Mouse (Mus musculus) myocyte (in vitro differentiated cells): Measurements from ENCODE around the gene Myl6b.

Source experiments
- E2F4 ChIP-seq: IDR thresholded peaks from one replicate; pipeline ENCODE4 v1.6.1; 2011; ENCODE audit warnings: mild to moderate bottlenecking, control low read depth, moderate library complexity; ENCODE audit not compliant: insufficient read depth
- MAX ChIP-seq: IDR thresholded peaks from one replicate; pipeline ENCODE4 v1.6.1; 2011; ENCODE audit warnings: low read depth, mild to moderate bottlenecking, control low read depth
- MYOD1 ChIP-seq, 3 experiments: IDR thresholded peaks; one replicate each; pipeline ENCODE4 v1.6.1; 2011; ENCODE audit warnings: control low read depth in 2 of 3, low read depth in 2 of 3, mild to moderate bottlenecking in 2 of 3, moderate library complexity in 1 of 3; ENCODE audit not compliant: insufficient read length in 2 of 3, control insufficient read depth in 1 of 3
- MYOG ChIP-seq, 3 experiments: IDR thresholded peaks; one replicate each; pipeline ENCODE4 v1.6.1; 2011; ENCODE audit warnings: control low read depth in 2 of 3, low read depth in 2 of 3, mild to moderate bottlenecking in 2 of 3; ENCODE audit not compliant: insufficient read length in 2 of 3, control insufficient read depth in 1 of 3, insufficient read depth in 1 of 3
- POLR2A ChIP-seq: IDR thresholded peaks from one replicate; pipeline ENCODE4 v1.6.1; 2011; ENCODE audit warnings: low read depth, mild to moderate bottlenecking, control low read depth, moderate library complexity; ENCODE audit not compliant: insufficient read length
- POLR2AphosphoS2 ChIP-seq: IDR thresholded peaks from one replicate; pipeline ENCODE4 v1.6.1; 2011; ENCODE audit warnings: low read depth, control low read depth; ENCODE audit not compliant: insufficient read length
- REST ChIP-seq: IDR thresholded peaks from one replicate; pipeline ENCODE4 v1.6.1; 2011; ENCODE audit warnings: mild to moderate bottlenecking, control low read depth, moderate library complexity; ENCODE audit not compliant: insufficient read depth, insufficient read length
- SRF ChIP-seq: IDR thresholded peaks from one replicate; pipeline ENCODE4 v1.6.1; 2011; ENCODE audit warnings: low read depth; ENCODE audit not compliant: control insufficient read depth, insufficient read length
- TCF12 ChIP-seq: IDR thresholded peaks from one replicate; pipeline ENCODE4 v1.6.1; 2011; ENCODE audit warnings: mild to moderate bottlenecking, control low read depth; ENCODE audit not compliant: poor library complexity, insufficient read depth, severe bottlenecking
- TCF3 ChIP-seq: IDR thresholded peaks from one replicate; pipeline ENCODE4 v1.6.1; 2011; ENCODE audit warnings: low read depth, control low read depth; ENCODE audit not compliant: insufficient read length
- USF1 ChIP-seq: IDR thresholded peaks from one replicate; pipeline ENCODE4 v1.6.1; 2011; ENCODE audit warnings: low read depth, mild to moderate bottlenecking, control low read depth, moderate library complexity

DNA sequence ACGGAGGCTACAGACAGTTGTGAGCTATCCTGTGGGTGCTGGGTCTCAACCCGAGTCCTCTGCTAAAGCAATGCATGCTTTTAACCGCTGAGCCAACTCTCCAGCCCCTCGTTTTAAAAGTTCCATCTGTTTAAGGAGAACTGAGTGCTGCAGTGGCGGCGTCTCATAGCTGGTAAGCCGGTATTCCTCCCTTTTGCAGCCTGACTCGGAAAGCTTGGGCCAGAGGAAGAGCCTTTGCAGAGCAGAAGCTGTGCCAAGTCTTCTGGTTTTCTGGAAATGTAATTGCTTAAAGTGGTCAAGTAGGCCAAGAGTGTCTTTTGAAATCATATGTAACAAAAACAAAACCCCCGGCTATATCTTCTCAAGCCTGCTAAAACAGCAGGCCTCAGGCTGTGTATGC is 9.8 kb upstream of the Myl6b start:
- TF ChIP-seq SRF (no peak), POLR2A (no peak), USF1 (no peak), MYOG (IDR thresholded peaks at IDR 0.05; ENCODE audit: control insufficient read depth in 1 of 3, insufficient read depth in 1 of 3, insufficient read length in 2 of 3, low read depth in 2 of 3) (no peak), TCF12 (no peak), POLR2AphosphoS2 (no peak), E2F4 (no peak), MYOD1 (IDR thresholded peaks at IDR 0.05; ENCODE audit: control insufficient read depth in 1 of 3, insufficient read length in 2 of 3, low read depth in 2 of 3) (no peak), TCF3 (no peak), MAX (no peak), REST (no peak)
